Mouse (Mus musculus) megakaryocyte-erythroid progenitor cell, adult 5-6 weeks (primary cell): Measurements from ENCODE around the gene Ccdc42. TPM values are rescaled to one million over a fixed set of nuclear protein-coding genes. Genes with fewer than 3 reads are reported as not detected.

Source experiments
- ATAC-seq: replicated peaks from 2 replicates; pipeline ENCODE4 v1.8.0; 2016; ENCODE audit warnings: mild to moderate bottlenecking, inconsistent platforms; ENCODE audit not compliant: severe bottlenecking, poor library complexity, low FRiP score, low TSS enrichment
- total RNA-seq, 2 experiments: library from RNA; stranded (forward) in 1 of 2; stranded (reverse) in 1 of 2; fragments of 200-1000, 215-1000 nt in 1 of 2; fragments of >200 nt in 1 of 2; fragmentation: Nextera tagmentation in 1 of 2; gene quantifications; 2 replicates each; pipeline ENCODE4 v1.2.3; 2014 to 2017

Gene Ccdc42
- total RNA-seq, 2 experiments from 2014 or later: not detected

DNA sequence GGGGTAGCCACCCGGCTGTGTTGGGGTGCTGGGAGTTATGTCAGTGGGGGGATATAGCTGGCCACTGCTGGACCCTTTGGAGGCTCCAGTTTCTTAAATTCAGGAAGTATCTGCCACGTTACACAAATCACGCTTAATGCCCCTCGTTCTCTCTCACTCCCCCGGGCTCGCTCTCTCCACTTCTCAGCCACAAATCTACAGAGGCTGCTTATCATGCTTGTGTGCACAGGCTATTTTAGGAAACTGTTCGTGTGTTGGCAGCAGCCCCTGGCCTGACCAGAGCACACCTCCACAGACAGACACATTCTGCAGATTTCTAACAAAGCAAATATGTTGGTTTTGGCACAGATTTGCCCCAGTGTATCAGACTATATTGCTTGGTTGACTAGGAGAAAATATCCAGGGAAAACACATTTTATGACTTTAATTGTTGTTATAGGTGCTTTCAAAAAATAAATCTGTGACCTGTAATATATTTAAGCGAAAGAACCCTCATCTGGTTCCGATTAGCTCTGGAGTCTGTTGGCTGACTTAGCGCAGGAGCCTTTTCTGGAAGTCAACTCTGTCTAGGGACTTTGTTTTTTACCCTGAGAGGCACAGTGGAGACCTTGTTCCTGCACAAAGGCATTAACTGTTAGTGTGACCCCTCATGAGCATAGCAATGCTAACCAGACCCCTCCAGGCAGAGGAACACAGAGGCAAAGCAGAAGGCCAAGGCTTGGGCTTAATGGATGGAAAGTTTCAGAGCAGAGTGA lies 51.2 kb downstream of the Ccdc42 start:
- no peak for ATAC-seq

DNA sequence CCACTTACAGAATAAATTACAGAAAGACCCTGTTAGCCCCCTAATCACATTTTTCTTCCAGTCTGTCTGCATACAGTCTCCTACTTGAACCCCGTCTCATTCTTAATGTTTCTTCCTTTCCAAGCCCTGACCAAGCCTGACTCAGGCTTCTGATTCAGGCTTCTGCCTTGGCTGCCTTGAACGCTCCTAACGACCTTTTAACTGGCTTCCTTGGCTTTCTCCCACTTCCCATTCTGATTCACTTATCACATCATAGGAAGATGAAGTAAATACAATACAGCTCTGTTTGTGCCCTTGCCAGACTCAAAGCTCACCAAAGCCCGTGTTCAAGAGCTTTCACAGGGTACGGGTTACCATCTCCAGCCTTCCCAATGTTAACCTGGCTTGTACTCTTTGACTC lies 54.5 kb downstream of the Ccdc42 start:
- ATAC-seq: no peak

DNA sequence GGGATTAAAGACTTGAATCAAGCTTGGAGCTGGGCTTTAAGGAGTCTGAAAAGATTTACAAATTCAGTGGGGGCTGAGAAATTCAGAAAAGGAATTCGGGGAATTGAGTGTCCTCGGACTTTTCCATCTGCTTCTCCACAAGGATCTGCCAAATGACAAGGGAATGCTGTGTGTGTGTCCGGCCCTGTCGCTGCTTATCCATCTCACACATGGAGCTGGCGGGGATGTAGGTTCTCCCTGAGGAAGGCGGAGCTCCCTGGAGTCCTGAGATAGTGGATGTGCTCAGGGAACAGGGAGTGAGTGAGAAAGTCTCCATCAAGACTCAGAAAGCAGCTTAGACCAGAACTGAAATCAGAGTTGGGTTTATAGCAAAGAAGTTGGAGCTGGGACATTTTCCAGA lies 58.0 kb downstream of the Ccdc42 start:
- ATAC-seq: no peak

Other genes with a start within 250 kb of the Ccdc42 start
- gene Ntn1, start 186.2 kb upstream of the Ccdc42 start, total RNA-seq (2014; fragmentation: Nextera tagmentation): not detected in 2 replicates
- gene Ntn1, start 186.2 kb upstream of the Ccdc42 start, total RNA-seq (2017): not detected in 2 replicates
- 3.0 and 4.1 TPM in 2 replicates for gene Pik3r5, start 154.9 kb upstream of the Ccdc42 start, total RNA-seq (2014; fragmentation: Nextera tagmentation)
- gene Pik3r5, start 154.9 kb upstream of the Ccdc42 start, total RNA-seq (2017): 0.88 and 2.5 TPM in 2 replicates
- gene Pik3r6, start 84.0 kb upstream of the Ccdc42 start, total RNA-seq (2014; fragmentation: Nextera tagmentation): 0.64 TPM in 1 of 2 replicates, not detected in the other
- 0.15 and 1.4 TPM in 2 replicates for gene Pik3r6, start 84.0 kb upstream of the Ccdc42 start, total RNA-seq (2017)
- gene Mfsd6l, start 30.8 kb upstream of the Ccdc42 start, total RNA-seq (2014; fragmentation: Nextera tagmentation): not detected in 2 replicates
- not detected in 2 replicates for gene Mfsd6l, start 30.8 kb upstream of the Ccdc42 start, total RNA-seq (2017)
- gene Myh10, start 104.5 kb downstream of the Ccdc42 start, total RNA-seq (2014; fragmentation: Nextera tagmentation): 100 and 113 TPM in 2 replicates
- 42.2 and 49.5 TPM in 2 replicates for gene Myh10, start 104.5 kb downstream of the Ccdc42 start, total RNA-seq (2017)